Mouse (Mus musculus): ENCODE measurements around the gene Rhobtb1. TPM values are rescaled to one million over a fixed set of nuclear protein-coding genes. Genes with fewer than 3 reads are reported as not detected.
A peak's percentile ranks its signal among the peaks of the same experiment; 100 is the strongest.

The Rhobtb1 gene
- polyA plus RNA-seq, 1 experiment from 2014 or later: 41.5 TPM

- ATAC-seq (peak; percentile 79), DNase-seq (no peak)
- WGBS (ENCODE audit: insufficient replicate concordance): 62% methylated on average over 4 of the region's 4 CpGs
- Histone ChIP-seq H3K4me3 (ENCODE audit: low read depth, low read length) (no peak overlapping the region), H3K9me3 (ENCODE audit: low read length) (no peaks in the 10 kb centered on the region), H3K4me2 (ENCODE audit: low read depth, low read length) (no peak overlapping the region), H3K27ac (ENCODE audit: low read depth) (0 out of 2 replicates have a peak overlapping the region, but pooled peaks have one; percentile 48), H3K4me1 (ENCODE audit: insufficient read depth) (no peaks in the 10 kb centered on the region), H3K9ac (replicated peaks) (no peak overlapping the region), H3K36me3 (replicated peaks; ENCODE audit: insufficient read depth, low read length) (peaks cover 38% of the 10 kb centered on the region), H3K27me3 (ENCODE audit: insufficient read depth, low read length) (no peaks in the 10 kb centered on the region)
- no peak for TF ChIP-seq EP300 (IDR thresholded peaks at IDR 0.05; ENCODE audit: low read depth)
These were observed 136.9 kb downstream of the Rhobtb1 start for GRCm38 (mm10) chr10:69288086-69288485.

- no peak overlapping the region for H3K27ac ChIP-seq (ENCODE audit: low read depth)
- H3K9me3 ChIP-seq (ENCODE audit: low read length): no peaks in the 10 kb centered on the region
- DNase-seq: no peak
- no peak overlapping the region for H3K9ac ChIP-seq (replicated peaks)
- peak; percentile 60 for ATAC-seq
- H3K36me3 ChIP-seq (replicated peaks; ENCODE audit: insufficient read depth, low read length): peaks cover 33% of the 10 kb centered on the region
- no peaks in the 10 kb centered on the region for H3K27me3 ChIP-seq (ENCODE audit: insufficient read depth, low read length)
- no peak overlapping the region for H3K4me3 ChIP-seq (ENCODE audit: low read depth, low read length)
- TF ChIP-seq EP300 (IDR thresholded peaks at IDR 0.05; ENCODE audit: low read depth) (no peak), CTCF (IDR thresholded peaks at IDR 0.05; ENCODE audit: low read depth) (no peak)
- H3K4me2 ChIP-seq (ENCODE audit: low read depth, low read length): no peak overlapping the region
- 63% methylated on average over 6 of the region's 6 CpGs for WGBS (ENCODE audit: insufficient replicate concordance)
- no peaks in the 10 kb centered on the region for H3K4me1 ChIP-seq (ENCODE audit: insufficient read depth)
These were observed 137.5 kb downstream of the Rhobtb1 start for GRCm38 (mm10) chr10:69288720-69289119.

GRCm38 (mm10) chr10:69290736-69291135, 139.5 kb downstream of the Rhobtb1 start:
- ATAC-seq: no peak
- WGBS (ENCODE audit: insufficient replicate concordance): 90% methylated on average over 8 of the region's 8 CpGs
- TF ChIP-seq EP300 (IDR thresholded peaks at IDR 0.05; ENCODE audit: low read depth) (no peak), CTCF (IDR thresholded peaks at IDR 0.05; ENCODE audit: low read depth) (no peak)

GRCm38 (mm10) chr10:69295919-69296318, 144.7 kb downstream of the Rhobtb1 start:
- DNase-seq: no peak
- WGBS (ENCODE audit: insufficient replicate concordance): 73% methylated on average over 9 of the region's 9 CpGs

More at GRCm38 (mm10) chr10:69290736-69291135, 139.5 kb downstream of the Rhobtb1 start:
- no peak overlapping the region for H3K9ac ChIP-seq (replicated peaks)
- no peaks in the 10 kb centered on the region for H3K4me1 ChIP-seq (ENCODE audit: insufficient read depth)
- no peaks in the 10 kb centered on the region for H3K27me3 ChIP-seq (ENCODE audit: insufficient read depth, low read length)
- no peak overlapping the region for H3K4me2 ChIP-seq (ENCODE audit: low read depth, low read length)
- no peak for DNase-seq
- no peak overlapping the region for H3K27ac ChIP-seq (ENCODE audit: low read depth)
- H3K4me3 ChIP-seq (ENCODE audit: low read depth, low read length): no peak overlapping the region
- no peaks in the 10 kb centered on the region for H3K9me3 ChIP-seq (ENCODE audit: low read length)
- H3K36me3 ChIP-seq (replicated peaks; ENCODE audit: insufficient read depth, low read length): peaks cover 17% of the 10 kb centered on the region

GRCm38 (mm10) chr10:69299985-69300384, 148.8 kb downstream of the Rhobtb1 start:
- H3K4me2 ChIP-seq (ENCODE audit: low read depth, low read length): no peak overlapping the region
- no peaks in the 10 kb centered on the region for H3K27me3 ChIP-seq (ENCODE audit: insufficient read depth, low read length)
- ATAC-seq (peak; percentile 94), DNase-seq (peak; percentile 49)
- 0 out of 2 replicates have a peak overlapping the region, but pooled peaks have one; percentile 18 for H3K27ac ChIP-seq (ENCODE audit: low read depth)
- H3K9me3 ChIP-seq (ENCODE audit: low read length): no peaks in the 10 kb centered on the region
- 58% methylated on average over 7 of the region's 7 CpGs for whole genome bisulfite sequencing (ENCODE audit: insufficient replicate concordance)
- no peak for TF ChIP-seq CTCF (IDR thresholded peaks at IDR 0.05; ENCODE audit: low read depth)
- TF ChIP-seq EP300 (IDR thresholded peaks at IDR 0.05; ENCODE audit: low read depth): peak; percentile 27; the same call in 1 of the 2 replicates
- no peak overlapping the region for H3K9ac ChIP-seq (replicated peaks)
- H3K4me3 ChIP-seq (ENCODE audit: low read depth, low read length): no peak overlapping the region
- H3K36me3 ChIP-seq (replicated peaks; ENCODE audit: insufficient read depth, low read length): no peaks in the 10 kb centered on the region
- no peaks in the 10 kb centered on the region for H3K4me1 ChIP-seq (ENCODE audit: insufficient read depth)

More at GRCm38 (mm10) chr10:69295919-69296318, 144.7 kb downstream of the Rhobtb1 start:
- Histone ChIP-seq H3K4me2 (ENCODE audit: low read depth, low read length) (no peak overlapping the region), H3K4me3 (ENCODE audit: low read depth, low read length) (no peak overlapping the region), H3K27ac (ENCODE audit: low read depth) (no peak overlapping the region), H3K9me3 (ENCODE audit: low read length) (no peaks in the 10 kb centered on the region), H3K9ac (replicated peaks) (no peak overlapping the region), H3K27me3 (ENCODE audit: insufficient read depth, low read length) (no peaks in the 10 kb centered on the region), H3K36me3 (replicated peaks; ENCODE audit: insufficient read depth, low read length) (no peaks in the 10 kb centered on the region; the same call in 1 of the 2 replicates), H3K4me1 (ENCODE audit: insufficient read depth) (no peaks in the 10 kb centered on the region)
- no peak for ATAC-seq
- TF ChIP-seq CTCF (IDR thresholded peaks at IDR 0.05; ENCODE audit: low read depth): no peak

- no peaks in the 10 kb centered on the region for H3K27me3 ChIP-seq (ENCODE audit: insufficient read depth, low read length)
- no peaks in the 10 kb centered on the region for H3K36me3 ChIP-seq (replicated peaks; ENCODE audit: insufficient read depth, low read length)
- H3K4me3 ChIP-seq (ENCODE audit: low read depth, low read length): no peak overlapping the region
- WGBS (ENCODE audit: insufficient replicate concordance): 74% methylated on average over 3 of the region's 3 CpGs
- no peak overlapping the region for H3K9ac ChIP-seq (replicated peaks)
- H3K27ac ChIP-seq (ENCODE audit: low read depth): no peak overlapping the region
- peaks cover 7% of the 10 kb centered on the region for H3K4me1 ChIP-seq (ENCODE audit: insufficient read depth)
- no peak overlapping the region for H3K4me2 ChIP-seq (ENCODE audit: low read depth, low read length)
- TF ChIP-seq EP300 (IDR thresholded peaks at IDR 0.05; ENCODE audit: low read depth) (no peak), CTCF (IDR thresholded peaks at IDR 0.05; ENCODE audit: low read depth) (no peak)
- no peak for DNase-seq
- H3K9me3 ChIP-seq (ENCODE audit: low read length): no peaks in the 10 kb centered on the region
- ATAC-seq: no peak
These were observed 151.4 kb downstream of the Rhobtb1 start for GRCm38 (mm10) chr10:69302667-69303066.

GRCm38 (mm10) chr10:69304819-69305218, 153.6 kb downstream of the Rhobtb1 start:
- Histone ChIP-seq H3K27ac (ENCODE audit: low read depth) (no peak overlapping the region), H3K9ac (replicated peaks) (no peak overlapping the region), H3K4me2 (ENCODE audit: low read depth, low read length) (no peak overlapping the region), H3K36me3 (replicated peaks; ENCODE audit: insufficient read depth, low read length) (no peaks in the 10 kb centered on the region), H3K27me3 (ENCODE audit: insufficient read depth, low read length) (no peaks in the 10 kb centered on the region), H3K9me3 (ENCODE audit: low read length) (no peaks in the 10 kb centered on the region), H3K4me3 (ENCODE audit: low read depth, low read length) (no peak overlapping the region), H3K4me1 (ENCODE audit: insufficient read depth) (peaks cover 7% of the 10 kb centered on the region)
- no peak for TF ChIP-seq CTCF (IDR thresholded peaks at IDR 0.05; ENCODE audit: low read depth)
- no peak for TF ChIP-seq EP300 (IDR thresholded peaks at IDR 0.05; ENCODE audit: low read depth)
- ATAC-seq (no peak), DNase-seq (no peak)
- WGBS (ENCODE audit: insufficient replicate concordance): 68% methylated on average over 3 of the region's 3 CpGs
